Mouse (Mus musculus): Measurements from ENCODE around the gene Gm9780. TPM values are rescaled to one million over a fixed set of nuclear protein-coding genes. Genes with fewer than 3 reads are reported as not detected.
"Not testable (repeated sequence)": the region's sequence is repeated elsewhere in the genome, so short reads cannot be mapped to it uniquely, and the experiment has no call there.

Gm9780 gene
- polyA plus RNA-seq (2015; fragmentation: Nextera tagmentation; extraction: Ambion mirVana) = 5.4 and 7.9 TPM in 2 replicates

DNA sequence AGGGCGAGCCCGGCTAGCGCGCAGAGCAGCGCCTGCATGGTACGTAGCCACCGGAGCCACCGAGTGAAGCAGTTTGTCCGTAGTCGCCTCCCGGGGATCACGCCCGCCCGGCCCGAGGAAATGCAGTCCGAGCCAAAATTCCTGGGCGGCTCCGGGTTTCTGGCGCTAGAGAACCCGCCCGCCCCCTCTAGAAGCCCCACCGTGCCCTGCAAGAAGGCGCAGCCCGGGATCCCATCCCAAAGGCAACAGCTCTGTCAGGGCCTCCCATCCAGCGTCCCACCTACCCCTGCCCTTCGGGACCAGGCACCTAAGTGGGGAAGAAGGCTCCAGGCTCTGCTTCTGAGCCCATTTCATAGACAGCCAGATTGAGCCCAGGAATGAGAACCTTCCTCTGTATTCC is at the start of gene Gm9780:
Gene Gm9780 (minus strand): TSS at position 101 of the 400 bp plus-strand sequence.
- H3K4me1 ChIP-seq (ENCODE audit: insufficient read depth); H3K27ac ChIP-seq (ENCODE audit: low read depth); H3K9ac ChIP-seq (replicated peaks); DNase-seq; H3K4me2 ChIP-seq (ENCODE audit: low read depth, low read length); H3K9me3 ChIP-seq (ENCODE audit: low read length); H3K4me3 ChIP-seq (ENCODE audit: low read depth, low read length); ATAC-seq; H3K36me3 ChIP-seq (replicated peaks; ENCODE audit: insufficient read depth, low read length); H3K27me3 ChIP-seq (ENCODE audit: insufficient read depth, low read length): not testable (repeated sequence)
- no CpG with 5 or more reads among the region's 26 CpGs for WGBS (ENCODE audit: insufficient replicate concordance)

DNA sequence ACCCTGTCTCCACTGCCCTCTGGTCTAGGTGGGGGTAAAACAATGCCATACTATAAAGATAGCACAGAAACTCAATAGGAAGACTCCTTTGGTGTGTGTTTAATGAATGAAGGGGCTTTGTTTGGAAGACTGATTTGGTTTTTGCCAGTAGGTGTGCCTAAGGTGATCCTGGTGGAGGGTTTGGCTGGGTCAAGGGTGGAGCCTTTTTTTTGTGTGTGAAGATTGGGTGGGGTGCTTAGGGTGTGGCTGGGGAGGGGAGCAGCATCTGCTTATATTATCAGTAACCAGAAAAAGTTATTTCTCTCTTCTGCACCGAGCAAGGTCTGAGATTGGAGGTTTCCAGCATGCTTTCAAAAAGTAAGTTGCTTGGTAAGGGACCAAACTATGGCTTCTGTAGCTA is 39.5 kb upstream of the Gm9780 start, which contains the start of gene Cphx3:
Gene Cphx3 (plus strand): TSS at position 301 of the 400 bp plus-strand sequence.
- H3K36me3 ChIP-seq (replicated peaks; ENCODE audit: insufficient read depth, low read length); H3K4me2 ChIP-seq (ENCODE audit: low read depth, low read length); H3K4me3 ChIP-seq (ENCODE audit: low read depth, low read length); H3K9me3 ChIP-seq (ENCODE audit: low read length); H3K27ac ChIP-seq (ENCODE audit: low read depth); DNase-seq; H3K27me3 ChIP-seq (ENCODE audit: insufficient read depth, low read length); H3K4me1 ChIP-seq (ENCODE audit: insufficient read depth); H3K9ac ChIP-seq (replicated peaks); ATAC-seq: not testable (repeated sequence)
- no CpG with 5 or more reads among the region's 1 CpGs for WGBS (ENCODE audit: insufficient replicate concordance)

DNA sequence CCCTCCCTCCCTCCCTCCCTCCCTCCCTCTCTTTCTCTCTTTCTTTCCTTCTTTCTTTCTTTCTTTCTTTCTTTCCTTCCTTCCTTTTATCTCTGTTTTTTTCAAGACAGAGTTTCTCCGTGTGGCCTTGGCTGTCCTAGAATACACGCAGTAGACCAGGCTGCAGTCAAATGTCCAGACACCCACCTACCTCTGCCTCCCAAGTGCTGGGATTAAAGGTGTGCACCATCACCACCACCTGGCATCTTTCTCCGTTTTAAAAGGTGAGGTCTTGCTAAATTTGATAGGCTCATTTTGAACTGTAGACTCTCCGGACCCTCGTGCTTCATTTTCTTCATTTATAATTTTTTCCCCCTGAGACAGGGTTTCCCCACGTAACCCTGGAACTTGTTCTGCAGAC is 38.7 kb upstream of the Gm9780 start, which contains the start of gene Cphx2:
Gene Cphx2 (plus strand): TSS at position 301 of the 400 bp plus-strand sequence.
- H3K4me1 ChIP-seq (ENCODE audit: insufficient read depth); H3K9me3 ChIP-seq (ENCODE audit: low read length); DNase-seq; H3K36me3 ChIP-seq (replicated peaks; ENCODE audit: insufficient read depth, low read length); H3K27ac ChIP-seq (ENCODE audit: low read depth); H3K27me3 ChIP-seq (ENCODE audit: insufficient read depth, low read length); ATAC-seq; H3K9ac ChIP-seq (replicated peaks); H3K4me3 ChIP-seq (ENCODE audit: low read depth, low read length); H3K4me2 ChIP-seq (ENCODE audit: low read depth, low read length): not testable (repeated sequence)
- WGBS (ENCODE audit: insufficient replicate concordance) = no CpG with 5 or more reads among the region's 6 CpGs

DNA sequence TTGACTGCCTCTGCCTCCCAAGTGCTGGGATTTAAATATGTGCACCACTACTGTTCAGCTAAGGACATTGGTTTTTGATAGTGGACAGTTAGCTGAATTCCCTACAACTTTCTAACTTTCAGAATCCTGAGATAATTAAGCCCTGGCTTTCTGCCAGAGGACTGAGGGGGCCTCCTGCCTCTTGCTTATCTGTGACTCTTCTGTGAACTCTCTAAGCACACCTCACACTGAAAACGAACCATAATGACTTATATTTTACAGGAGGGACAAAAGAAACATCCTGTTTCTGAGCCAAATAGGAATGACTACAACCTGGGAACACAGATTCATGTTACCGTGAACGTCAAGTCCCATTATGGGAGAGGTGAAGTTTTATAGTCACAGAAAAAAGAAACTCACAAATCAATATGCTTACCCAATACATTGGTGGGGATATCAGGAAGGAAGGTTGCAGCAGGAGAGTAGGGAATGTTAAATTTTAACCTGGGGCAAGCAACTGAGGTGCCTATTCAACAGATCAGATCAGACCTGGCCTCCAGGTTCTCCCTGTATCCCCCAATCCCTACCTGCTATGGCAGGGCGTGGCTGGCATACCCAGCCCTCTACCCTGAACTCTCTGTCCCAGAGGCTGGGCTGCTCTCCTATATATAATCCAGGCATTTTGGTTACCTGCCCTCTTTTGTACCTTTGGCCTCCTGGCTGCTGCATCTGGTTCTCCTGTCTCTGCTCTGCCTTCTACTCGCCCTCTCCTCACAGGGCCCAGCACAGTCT is 34.3 kb upstream of the Gm9780 start:
- not testable (repeated sequence) for H3K9me3 ChIP-seq (ENCODE audit: low read length); H3K27me3 ChIP-seq (ENCODE audit: insufficient read depth, low read length); H3K4me3 ChIP-seq (ENCODE audit: low read depth, low read length); H3K4me2 ChIP-seq (ENCODE audit: low read depth, low read length); H3K9ac ChIP-seq (replicated peaks); DNase-seq; H3K4me1 ChIP-seq (ENCODE audit: insufficient read depth); H3K27ac ChIP-seq (ENCODE audit: low read depth); H3K36me3 ChIP-seq (replicated peaks; ENCODE audit: insufficient read depth, low read length)
- peak; percentile 99 for ATAC-seq
- WGBS (ENCODE audit: insufficient replicate concordance) = no CpG with 5 or more reads among the region's 5 CpGs

DNA sequence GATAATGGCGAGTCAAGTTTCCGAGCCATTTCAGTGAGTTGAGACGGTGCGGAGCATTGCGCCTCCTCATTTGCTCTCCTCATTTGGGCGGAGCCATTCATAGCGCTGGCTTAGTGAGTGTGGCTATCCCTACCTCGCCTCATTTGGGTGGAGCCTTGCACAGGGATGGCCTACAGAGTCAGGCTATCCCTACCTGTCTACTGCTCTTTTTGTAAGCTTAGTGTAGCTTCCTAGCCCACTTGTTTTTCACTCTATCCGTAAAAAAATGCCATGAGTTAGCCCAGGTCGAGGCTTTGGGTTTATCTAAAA is 24.8 kb upstream of the Gm9780 start, which contains the start of gene Tmem254c:
Gene Tmem254c (minus strand): TSS at position 31 of the 309 bp plus-strand sequence.
- not testable (repeated sequence) for H3K27ac ChIP-seq (ENCODE audit: low read depth); H3K9me3 ChIP-seq (ENCODE audit: low read length); H3K36me3 ChIP-seq (replicated peaks; ENCODE audit: insufficient read depth, low read length); H3K9ac ChIP-seq (replicated peaks); H3K4me3 ChIP-seq (ENCODE audit: low read depth, low read length); H3K27me3 ChIP-seq (ENCODE audit: insufficient read depth, low read length); DNase-seq; H3K4me2 ChIP-seq (ENCODE audit: low read depth, low read length); H3K4me1 ChIP-seq (ENCODE audit: insufficient read depth)
- ATAC-seq = peak; percentile 87
- WGBS (ENCODE audit: insufficient replicate concordance) = no CpG with 5 or more reads among the region's 10 CpGs

DNA sequence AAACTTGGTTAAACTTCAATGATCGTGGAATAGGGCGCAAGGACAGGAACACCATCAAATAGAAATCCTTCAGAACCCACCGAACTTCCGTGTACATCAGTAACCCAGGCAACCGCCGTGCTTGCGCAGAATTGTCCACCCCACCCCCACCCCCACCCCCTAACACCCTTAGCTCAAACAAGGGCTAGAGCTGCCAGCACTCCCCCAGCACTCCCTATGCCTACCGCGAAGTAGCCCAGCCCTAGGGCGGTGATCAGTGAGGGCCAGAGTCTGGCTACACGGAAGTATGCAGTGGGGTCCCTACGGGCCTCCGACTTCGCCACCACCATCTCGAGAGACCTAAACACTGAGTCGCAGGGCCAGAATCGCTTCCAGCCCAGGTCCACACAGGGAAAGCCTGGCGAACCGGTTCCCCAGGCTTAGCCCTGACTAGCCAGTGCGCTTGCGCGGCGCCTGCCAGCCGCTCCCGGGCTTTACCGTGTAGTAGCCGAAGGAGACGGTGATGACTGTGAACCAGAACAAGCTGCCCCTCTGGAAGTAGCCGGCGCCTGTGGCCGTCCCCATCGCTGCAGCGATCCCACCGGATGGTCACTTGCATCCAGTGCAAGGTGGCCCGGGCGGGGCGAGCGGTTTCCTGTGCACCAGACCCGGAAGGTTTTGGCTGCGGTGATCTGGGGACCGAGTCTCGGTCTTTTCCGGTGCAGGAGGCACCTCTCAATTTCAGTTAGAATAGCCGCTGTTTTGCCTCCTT is 24.2 kb upstream of the Gm9780 start:
- no CpG with 5 or more reads among the region's 44 CpGs for WGBS (ENCODE audit: insufficient replicate concordance)
- not testable (repeated sequence) for DNase-seq; H3K36me3 ChIP-seq (replicated peaks; ENCODE audit: insufficient read depth, low read length); H3K4me2 ChIP-seq (ENCODE audit: low read depth, low read length); H3K27ac ChIP-seq (ENCODE audit: low read depth); H3K4me3 ChIP-seq (ENCODE audit: low read depth, low read length); H3K27me3 ChIP-seq (ENCODE audit: insufficient read depth, low read length); H3K9ac ChIP-seq (replicated peaks); H3K4me1 ChIP-seq (ENCODE audit: insufficient read depth); H3K9me3 ChIP-seq (ENCODE audit: low read length)
- ATAC-seq = peak; percentile 83

DNA sequence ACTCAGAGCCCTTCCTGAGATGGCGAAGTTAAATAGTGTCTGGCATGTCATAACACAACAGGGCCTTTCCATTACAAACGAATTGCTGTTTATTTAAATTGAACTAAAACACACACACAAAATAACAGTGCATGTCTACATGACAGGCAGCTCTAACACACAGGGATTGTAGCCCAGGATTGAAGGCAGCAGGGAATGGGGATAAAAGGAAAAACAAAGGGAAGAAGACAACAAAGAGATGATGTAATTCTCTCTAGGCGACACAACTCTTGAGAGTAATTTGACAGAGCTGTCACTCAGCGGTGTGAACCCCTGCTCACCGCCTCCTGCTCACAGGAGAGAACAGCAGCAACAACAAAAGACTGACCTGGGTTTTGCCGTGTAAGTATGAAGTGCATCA is 16.9 kb upstream of the Gm9780 start:
- not testable (repeated sequence) for H3K36me3 ChIP-seq (replicated peaks; ENCODE audit: insufficient read depth, low read length); H3K9ac ChIP-seq (replicated peaks); ATAC-seq; H3K9me3 ChIP-seq (ENCODE audit: low read length); H3K4me2 ChIP-seq (ENCODE audit: low read depth, low read length); H3K4me3 ChIP-seq (ENCODE audit: low read depth, low read length); H3K27me3 ChIP-seq (ENCODE audit: insufficient read depth, low read length); H3K4me1 ChIP-seq (ENCODE audit: insufficient read depth); H3K27ac ChIP-seq (ENCODE audit: low read depth); DNase-seq
- WGBS (ENCODE audit: insufficient replicate concordance) = no CpG with 5 or more reads among the region's 6 CpGs

DNA sequence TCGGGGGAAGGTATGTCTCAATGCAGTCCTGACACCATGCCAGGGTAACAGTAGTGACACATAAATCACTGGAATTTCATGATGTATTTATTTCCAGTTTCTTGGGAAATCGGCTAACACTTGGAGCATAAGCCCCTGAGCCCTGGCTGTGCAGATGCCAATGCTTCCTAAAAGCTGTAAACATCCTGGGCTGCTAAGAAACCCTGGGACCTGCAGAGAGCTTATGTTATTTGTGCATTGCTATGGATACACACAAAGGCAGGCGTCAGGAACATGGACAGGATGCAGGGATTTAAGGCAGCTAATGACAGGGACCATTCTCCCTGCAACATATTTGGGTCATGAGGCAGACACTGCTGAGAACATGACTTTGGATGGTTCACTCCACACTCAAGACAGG is 15.7 kb upstream of the Gm9780 start:
- ATAC-seq; H3K4me3 ChIP-seq (ENCODE audit: low read depth, low read length); H3K4me2 ChIP-seq (ENCODE audit: low read depth, low read length); H3K27me3 ChIP-seq (ENCODE audit: insufficient read depth, low read length); H3K27ac ChIP-seq (ENCODE audit: low read depth); DNase-seq; H3K4me1 ChIP-seq (ENCODE audit: insufficient read depth); H3K36me3 ChIP-seq (replicated peaks; ENCODE audit: insufficient read depth, low read length); H3K9me3 ChIP-seq (ENCODE audit: low read length); H3K9ac ChIP-seq (replicated peaks): not testable (repeated sequence)
- no CpG with 5 or more reads among the region's 3 CpGs for WGBS (ENCODE audit: insufficient replicate concordance)

DNA sequence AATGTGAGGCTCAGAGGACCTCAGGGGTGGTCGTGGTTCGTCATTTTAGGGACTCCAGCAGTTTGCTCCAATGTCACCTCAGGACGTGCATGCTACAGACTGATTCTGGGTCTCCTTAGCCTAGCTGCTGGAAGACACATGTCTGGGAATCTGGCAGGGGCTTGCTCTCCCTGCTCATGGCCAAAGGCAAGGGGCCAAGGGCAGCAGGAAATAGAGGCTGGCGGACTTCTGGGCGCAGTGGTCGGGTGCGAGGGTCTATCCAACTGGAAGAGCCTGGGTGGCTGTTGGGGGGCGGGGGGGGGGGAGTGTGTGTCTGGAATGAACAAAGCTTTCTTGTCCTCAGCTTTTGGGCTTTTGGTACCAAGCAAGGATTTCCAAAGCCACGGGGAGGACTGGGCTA is 6.3 kb upstream of the Gm9780 start:
- WGBS (ENCODE audit: insufficient replicate concordance) = no CpG with 5 or more reads among the region's 9 CpGs
- H3K4me2 ChIP-seq (ENCODE audit: low read depth, low read length); DNase-seq; H3K4me3 ChIP-seq (ENCODE audit: low read depth, low read length); H3K27me3 ChIP-seq (ENCODE audit: insufficient read depth, low read length); H3K9ac ChIP-seq (replicated peaks); H3K36me3 ChIP-seq (replicated peaks; ENCODE audit: insufficient read depth, low read length); ATAC-seq; H3K9me3 ChIP-seq (ENCODE audit: low read length); H3K4me1 ChIP-seq (ENCODE audit: insufficient read depth); H3K27ac ChIP-seq (ENCODE audit: low read depth): not testable (repeated sequence)

All from liver, postnatal 0 days (tissue).